In the genomic region with DNA sequence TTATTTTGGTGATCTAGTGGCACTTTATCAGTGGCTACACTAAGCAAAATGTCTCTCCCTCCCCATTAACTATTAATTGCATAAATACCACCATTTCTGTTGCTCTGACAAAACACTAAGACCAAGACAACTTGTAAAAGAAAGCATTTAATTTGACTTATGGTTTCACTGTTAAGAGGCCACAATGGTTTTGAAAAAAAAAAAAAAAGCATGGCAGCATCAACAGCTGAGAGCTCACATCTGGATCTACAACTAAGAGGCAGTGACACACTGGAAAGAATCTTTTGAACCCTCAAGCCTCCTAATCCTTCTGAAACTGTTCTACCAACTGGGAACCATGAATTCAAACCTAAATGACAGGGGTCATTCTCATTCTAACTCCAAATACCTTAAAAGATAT, we compare ENCODE assay signal across 25 mouse cellular contexts.
"Had no signal": no experiment of that assay in that cellular context is flagged by ENCODE, and none has a peak within 500 bp of the region (broad histone marks: within the 10 kb centered on the region; RNA-seq: fewer than 3 reads in every experiment).

No protein-coding gene starts in this region.

- H3K9ac ChIP-seq: heart, embryonic 13.5 days; heart, embryonic 15.5 days; hindbrain, embryonic 13.5 days; hindbrain, embryonic 15.5 days; kidney, embryonic 15.5 days; limb, embryonic 13.5 days; limb, embryonic 15.5 days; liver, embryonic 12.5 days had no signal

- H3K27me3 ChIP-seq: heart, embryonic 13.5 days; heart, embryonic 15.5 days; hindbrain, embryonic 13.5 days; hindbrain, embryonic 15.5 days; kidney, embryonic 15.5 days; limb, embryonic 13.5 days; limb, embryonic 15.5 days; liver, embryonic 12.5 days had no signal

- H3K4me1 ChIP-seq: limb, embryonic 13.5 days; limb, embryonic 15.5 days had no signal

- H3K27ac ChIP-seq: heart, adult 2 months; heart, embryonic 13.5 days; heart, embryonic 15.5 days; hindbrain, embryonic 13.5 days; hindbrain, embryonic 15.5 days; hindbrain, postnatal 0 days; kidney, embryonic 15.5 days; limb, embryonic 13.5 days; limb, embryonic 15.5 days; liver, embryonic 12.5 days had no signal

- H3K9me3 ChIP-seq: heart, embryonic 13.5 days; heart, embryonic 15.5 days; hindbrain, embryonic 13.5 days; hindbrain, embryonic 15.5 days; kidney, embryonic 15.5 days; limb, embryonic 13.5 days; limb, embryonic 15.5 days; liver, embryonic 12.5 days had no signal

- ATAC-seq: hindbrain, postnatal 0 days; intestine, embryonic 16.5 days; liver, embryonic 12.5 days had no signal

- H3K36me3 ChIP-seq: heart, embryonic 15.5 days; hindbrain, embryonic 13.5 days; hindbrain, embryonic 15.5 days; limb, embryonic 13.5 days; limb, embryonic 15.5 days; liver, embryonic 12.5 days had no signal

- H3K4me3 ChIP-seq: heart, adult 2 months; heart, embryonic 13.5 days; heart, embryonic 15.5 days; hindbrain, embryonic 13.5 days; hindbrain, embryonic 15.5 days; kidney, embryonic 15.5 days; limb, embryonic 13.5 days; limb, embryonic 15.5 days; liver, embryonic 12.5 days had no signal

- H3K4me2 ChIP-seq: heart, embryonic 11.5 days; heart, embryonic 13.5 days; heart, embryonic 15.5 days; hindbrain, embryonic 13.5 days; hindbrain, embryonic 15.5 days; kidney, embryonic 15.5 days; limb, embryonic 13.5 days; limb, embryonic 15.5 days; liver, embryonic 12.5 days had no signal

- DNase-seq: gastrocnemius, postnatal 14 days; gastrocnemius, postnatal 36 days; heart, adult 11 months; heart, adult 2 months; heart, postnatal 14 days; heart, postnatal 36 days; kidney, adult 11 months; kidney, adult 2 months; kidney, adult 9 months; kidney, postnatal 14 days; kidney, postnatal 36 days; layer of hippocampus, adult 9-11 months; layer of hippocampus, postnatal 36 days; left cerebral cortex, postnatal 4 days had no signal
